In the genomic region with DNA sequence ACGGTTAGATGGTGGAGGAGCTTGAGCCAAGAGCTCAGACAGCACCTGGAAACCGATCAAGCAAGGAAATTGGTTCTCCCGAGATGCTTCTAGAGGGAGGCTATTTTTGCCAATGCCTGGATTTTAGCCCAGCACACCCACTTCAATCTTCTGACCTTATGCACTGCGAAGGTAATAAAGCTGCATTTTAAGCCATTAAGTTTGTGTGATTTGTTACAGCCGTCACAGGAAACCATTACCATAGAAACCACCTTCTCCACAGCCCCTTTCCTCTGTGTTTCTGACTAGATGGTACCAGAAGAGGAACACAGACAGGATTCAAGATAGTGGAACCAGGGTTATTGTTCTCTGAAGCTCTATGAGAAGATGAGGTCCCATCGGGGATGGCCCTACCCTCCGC, we compare ENCODE assay signal across 26 mouse cellular contexts. TPM values are rescaled to one million over a fixed set of nuclear protein-coding genes. Genes with fewer than 3 reads are reported as not detected.
DNase-seq lines count a peak whose midpoint lies in the region; ATAC-seq and TF ChIP-seq lines count a peak whose summit lies in the region.
"Had no signal": no experiment of that assay in that cellular context is flagged by ENCODE, and none has a peak within 500 bp of the region (broad histone marks: within the 10 kb centered on the region; RNA-seq: fewer than 3 reads in every experiment).

No protein-coding gene starts in this region.

- H3K4me1 ChIP-seq in kidney, postnatal 0 days (replicated peaks; ENCODE audit: insufficient read depth, low read length): no peaks in the 10 kb centered on the region
- no peaks in the 10 kb centered on the region for H3K4me1 ChIP-seq in kidney, adult 2 months (ENCODE audit: control insufficient read depth, insufficient read depth, low read length)
- H3K4me1 ChIP-seq in limb, embryonic 13.5 days: peaks cover 20% of the 10 kb centered on the region
- H3K4me1 ChIP-seq in heart, embryonic 10.5 days: peaks cover 4% of the 10 kb centered on the region; the same call in 1 of the 2 replicates
- H3K4me1 ChIP-seq: heart, embryonic 15.5 days; hindbrain, embryonic 12.5 days; liver, embryonic 15.5 days had no signal

- H3K27ac ChIP-seq in kidney, postnatal 0 days: no peak overlapping the region
- H3K27ac ChIP-seq in kidney, adult 2 months (ENCODE audit: insufficient read depth, low read depth, low read length): no peak overlapping the region
- H3K27ac ChIP-seq in limb, embryonic 13.5 days: no peak overlapping the region
- no peak overlapping the region for H3K27ac ChIP-seq in heart, embryonic 10.5 days
- H3K27ac ChIP-seq: heart, embryonic 15.5 days; hindbrain, embryonic 12.5 days; hindbrain, postnatal 0 days; layer of hippocampus, adult 2 months; left cerebral cortex, adult 2 months; liver, embryonic 15.5 days had no signal

- H3K4me3 ChIP-seq in kidney, postnatal 0 days (replicated peaks; ENCODE audit: low read depth, low read length): no peak overlapping the region
- no peak overlapping the region for H3K4me3 ChIP-seq in kidney, adult 2 months (ENCODE audit: insufficient read depth, low read depth, low read length)
- H3K4me3 ChIP-seq in limb, embryonic 13.5 days: no peak overlapping the region
- no peak overlapping the region for H3K4me3 ChIP-seq in heart, embryonic 10.5 days
- H3K4me3 ChIP-seq: erythroblast, embryonic 14.5 days; heart, embryonic 15.5 days; hindbrain, embryonic 12.5 days; layer of hippocampus, adult 2 months; left cerebral cortex, adult 2 months; liver, embryonic 15.5 days had no signal

- peak; percentile 7 for DNase-seq in embryo, embryonic 10 days (ENCODE audit: low spot score)
- no peak for DNase-seq in embryo, embryonic 9.5 days (ENCODE audit: extremely low spot score)
- peak; percentile 72 for DNase-seq in kidney, postnatal 0 days (ENCODE audit: low spot score)
- DNase-seq in kidney, adult 2 months: no peak
- no peak for DNase-seq in heart, embryonic 10.5 days (ENCODE audit: low spot score)
- no peak for DNase-seq in adrenal gland, postnatal 4 days (ENCODE audit: low spot score in 2 of 2)
- DNase-seq: adrenal gland, postnatal 25 days; cerebellum, adult 11 months; cerebellum, postnatal 36 days; gastrocnemius, postnatal 14 days; kidney, postnatal 36 days; lung, embryonic 14.5 days; lung, postnatal 14 days; midbrain, embryonic 14.5 days; thymus, adult 2 months; thymus, postnatal 4 days had no signal

- no peaks in the 10 kb centered on the region for H3K9me3 ChIP-seq in kidney, postnatal 0 days (replicated peaks; ENCODE audit: low read length)
- no peaks in the 10 kb centered on the region for H3K9me3 ChIP-seq in limb, embryonic 13.5 days
- H3K9me3 ChIP-seq in heart, embryonic 10.5 days: no peaks in the 10 kb centered on the region
- H3K9me3 ChIP-seq: heart, embryonic 15.5 days; hindbrain, embryonic 12.5 days; liver, embryonic 15.5 days had no signal

- 37% methylated on average over 7 of the region's 7 CpGs for WGBS in kidney, postnatal 0 days
- 44% methylated on average over 7 of the region's 7 CpGs for WGBS in kidney, adult 2 months
- 38% methylated on average over 7 of the region's 7 CpGs for WGBS in limb, embryonic 13.5 days
- WGBS in heart, embryonic 10.5 days: 83% methylated on average over 7 of the region's 7 CpGs

- H3K9ac ChIP-seq in kidney, postnatal 0 days (ENCODE audit: low read depth, low read length): no peak overlapping the region
- H3K9ac ChIP-seq in limb, embryonic 13.5 days: no peak overlapping the region
- H3K9ac ChIP-seq: heart, embryonic 15.5 days; hindbrain, embryonic 12.5 days; liver, embryonic 15.5 days; lung, embryonic 14.5 days had no signal

- TF ChIP-seq CTCF in kidney, postnatal 0 days (IDR thresholded peaks at IDR 0.05; ENCODE audit: low read depth): no peak
- TF ChIP-seq CTCF in kidney, adult 2 months (conservative IDR thresholded peaks at IDR 0.05; ENCODE audit: insufficient read depth, insufficient read length, low read depth, low read length): no peak

- TF ChIP-seq POLR2A in kidney, adult 2 months (IDR thresholded peaks at IDR 0.05; ENCODE audit: low read depth, low read length): no peak

- no peaks in the 10 kb centered on the region for H3K36me3 ChIP-seq in kidney, postnatal 0 days (ENCODE audit: insufficient read depth, low read length)
- H3K36me3 ChIP-seq in kidney, adult 2 months (ENCODE audit: control insufficient read depth, insufficient read depth, low read length): no peaks in the 10 kb centered on the region
- H3K36me3 ChIP-seq in limb, embryonic 13.5 days: no peaks in the 10 kb centered on the region
- H3K36me3 ChIP-seq in heart, embryonic 10.5 days: no peaks in the 10 kb centered on the region
- H3K36me3 ChIP-seq: heart, embryonic 15.5 days; hindbrain, embryonic 12.5 days; liver, embryonic 15.5 days had no signal

- peak; percentile 21; the same call in 1 of the 2 replicates for ATAC-seq in kidney, postnatal 0 days (replicated peaks; ENCODE audit: low FRiP score, low read depth)
- peak; percentile 40; the same call in 1 of the 2 replicates for ATAC-seq in limb, embryonic 13.5 days (ENCODE audit: low FRiP score, low read depth)
- ATAC-seq: forebrain, embryonic 16.5 days; hindbrain, postnatal 0 days; intestine, postnatal 0 days had no signal

- no peaks in the 10 kb centered on the region for H3K27me3 ChIP-seq in kidney, postnatal 0 days (ENCODE audit: insufficient read depth, low read length)
- no peaks in the 10 kb centered on the region for H3K27me3 ChIP-seq in kidney, adult 2 months (replicated peaks; ENCODE audit: control insufficient read depth, insufficient read depth, low read length)
- H3K27me3 ChIP-seq in limb, embryonic 13.5 days: no peaks in the 10 kb centered on the region
- H3K27me3 ChIP-seq in heart, embryonic 10.5 days (ENCODE audit: insufficient read depth, poor library complexity, severe bottlenecking): no peaks in the 10 kb centered on the region
- H3K27me3 ChIP-seq: heart, embryonic 15.5 days; hindbrain, embryonic 12.5 days; liver, embryonic 15.5 days had no signal

- H3K4me2 ChIP-seq in kidney, postnatal 0 days (ENCODE audit: low read length): no peak overlapping the region
- 0 out of 2 replicates have a peak overlapping the region, but pooled peaks have one; percentile 11 for H3K4me2 ChIP-seq in limb, embryonic 13.5 days (replicated peaks)
- H3K4me2 ChIP-seq: heart, embryonic 15.5 days; hindbrain, embryonic 12.5 days; liver, embryonic 15.5 days; lung, embryonic 14.5 days had no signal

RNA-seq across cellular contexts. Expression of gene Rmdn2, which starts 33.3 kb away (rescaled TPM):
- polyA plus RNA-seq in kidney, postnatal 0 days (2015; fragmentation: Nextera tagmentation; extraction: Ambion mirVana): 12.1 and 15.2 TPM in 2 replicates
- polyA plus RNA-seq in kidney, adult 2 months (2012; rRNA removed): 1.9 TPM in 2 replicates
- 10.7 and 12.5 TPM in 2 replicates for polyA plus RNA-seq in limb, embryonic 13.5 days (2015; fragmentation: Nextera tagmentation; extraction: Ambion mirVana)
- 16.7 and 18.6 TPM in 2 replicates for polyA plus RNA-seq in heart, embryonic 10.5 days (2016; fragmentation: Nextera tagmentation; extraction: Ambion mirVana)
- 100 to 1,000 TPM; 276 to 287 TPM for total RNA-seq in adrenal gland, postnatal 4 days (2021)

Comparison
In these comparisons a context has a peak if more than half of its experiments do, and no peak if none do; other contexts are left out.
1. DNase-seq: peak in embryo, embryonic 10 days (single experiment) and kidney, postnatal 0 days (single experiment); none in embryo, embryonic 9.5 days (single experiment), kidney, adult 2 months (single experiment), heart, embryonic 10.5 days (single experiment) and adrenal gland, postnatal 4 days (0 of 2).